Mouse (Mus musculus) Patski (cell line): ENCODE measurements around the gene Mms19. TPM values are rescaled to one million over a fixed set of nuclear protein-coding genes. Genes with fewer than 3 reads are reported as not detected.

Experiments
- ATAC-seq: fragments of 100-300 bp; one replicate; pipeline ENCODE4 v1.8.0; 2021
- CTCF ChIA-PET: fragments of 350-600 bp; sonication (Branson Sonifier 250); formaldehyde crosslinking; loops from one replicate; lab custom pipeline; 2022; ENCODE audit warnings: inconsistent platforms; lab: Charles Lee
- POLR2A ChIA-PET: fragments of 350-600 bp; sonication (Branson Sonifier 250); formaldehyde crosslinking; loops from one replicate; lab custom pipeline; 2022; ENCODE audit warnings: antibody characterized with exemption, inconsistent platforms; lab: Charles Lee
- DNase-seq: peaks from one replicate; pipeline ENCODE4 v3.0.0-alpha.2; 2011; ENCODE audit warnings: low read depth, low spot score
- H3K27me3 ChIP-seq: fragments of 371-371 bp; one replicate; pipeline ENCODE4 v1.5.1; 2021
- CTCF ChIP-seq: fragments of 100-300 bp; IDR thresholded peaks from one replicate; pipeline ENCODE4 v1.5.1; 2021
- in situ Hi-C: fragments of 300-500 bp; cut with MboI; formaldehyde crosslinking; loops from 3 replicates; pipeline ENCODE4 v1.11.1; 2018; ENCODE audit warnings: low pct_unique_long_range_greater_than_20kb, mixed read lengths
- polyA plus RNA-seq: library from polyadenylated mRNA; unstranded; gene quantifications from one replicate; pipeline ENCODE4 v1.2.3, GENCODE M21; 2021

Gene Mms19
- polyA plus RNA-seq, 1 experiment from 2014 or later: 56.8 TPM

- in situ Hi-C loops: no loop called here
- ChIA-PET POLR2A (interaction anchor here (0.9 to 2.7 kb wide), 3 partner anchors 9 to 32 kb away, joined by 3 to 15 read pairs (median 8); partner anchors contain the start of gene Ubtd1), CTCF (interaction anchor here (1.2 to 3.6 kb wide), 5 partner anchors 11 to 36 kb away, joined by 4 to 13 read pairs (median 8); partner anchors contain the start of genes Ankrd2 and Hoga1)
- no peaks in the 10 kb centered on the region for H3K27me3 ChIP-seq
- DNase-seq: no peak
- TF ChIP-seq CTCF: no peak
- ATAC-seq: no peak
Measured at GRCm38 (mm10) chr19:42015001-42015400, 34.0 kb upstream of the Mms19 start.

DNA sequence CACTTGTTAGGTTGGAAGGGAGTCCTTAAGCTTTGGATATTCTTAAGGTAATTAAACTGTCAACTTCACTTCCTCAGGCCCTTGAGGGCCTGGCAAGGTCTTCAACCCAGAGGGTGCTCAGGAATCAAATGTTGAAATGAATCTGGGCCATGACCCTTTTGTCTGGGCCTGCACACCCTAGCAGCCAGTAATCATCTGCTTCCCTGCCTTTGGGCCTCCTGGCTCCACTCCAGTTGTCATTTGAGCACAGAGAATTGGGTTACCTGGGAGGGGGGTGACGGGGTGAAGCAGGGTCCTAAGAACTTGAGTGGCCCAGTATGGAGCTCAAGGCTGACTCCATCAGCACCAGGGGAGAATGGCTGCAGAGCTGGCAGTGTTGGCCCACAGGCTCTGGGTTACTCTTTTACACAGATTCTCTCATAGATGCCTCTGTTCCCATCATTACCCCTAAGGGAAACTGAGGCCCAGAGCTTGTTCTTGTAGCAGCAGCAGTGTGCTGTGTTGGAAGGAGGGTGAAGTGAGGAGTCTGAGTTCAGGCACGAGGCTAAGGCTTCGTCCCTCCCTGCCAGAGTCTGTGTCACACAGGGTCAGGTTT is 33.4 kb upstream of the Mms19 start:
- ATAC-seq (no peak), DNase-seq (no peak)
- in situ Hi-C loops: no loop called here
- no peak for TF ChIP-seq CTCF
- ChIA-PET POLR2A (interaction anchor here (0.8 to 0.9 kb wide), 2 partner anchors 12 to 26 kb away, joined by 3 to 5 read pairs; no protein-coding TSS in a partner anchor), CTCF (interaction anchor here (2.2 to 3.6 kb wide), 3 partner anchors 12 to 25 kb away, joined by 8 to 13 read pairs (median 13); partner anchors contain the start of gene Ankrd2)
- H3K27me3 ChIP-seq: no peaks in the 10 kb centered on the region

DNA sequence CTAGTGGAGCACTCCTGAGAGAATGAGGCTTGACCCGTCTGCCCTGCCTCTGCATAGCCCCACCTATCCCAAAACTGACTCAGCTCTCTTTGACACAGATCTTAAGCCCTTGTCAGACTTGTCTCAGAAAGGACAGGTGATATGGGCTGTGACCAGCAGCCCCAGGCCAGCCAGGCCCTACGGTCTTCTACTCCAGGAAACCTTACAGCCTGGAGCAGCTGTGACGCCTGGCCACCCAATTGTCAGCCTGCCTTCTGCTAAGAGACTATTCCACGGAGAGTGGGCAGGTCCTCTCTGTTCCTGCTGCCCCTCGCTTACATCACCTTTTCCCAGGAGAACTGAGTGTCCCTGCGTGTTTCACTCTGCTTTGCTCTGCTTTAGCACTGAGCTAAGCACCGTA is 30.2 kb upstream of the Mms19 start:
- DNase-seq (no peak), ATAC-seq (no peak)

GRCm38 (mm10) chr19:42010436-42010835 is 29.5 kb upstream of the Mms19 start:
- DNase-seq (no peak), ATAC-seq (no peak)
- ChIA-PET POLR2A (no interaction called here), CTCF (interaction anchor here (1.7 kb wide), 1 partner anchor 16 kb away, joined by 5 read pairs; no protein-coding TSS in a partner anchor)
- no peaks in the 10 kb centered on the region for H3K27me3 ChIP-seq
- no peak for TF ChIP-seq CTCF
- in situ Hi-C loops: no loop called here

More for the DNA sequence above, 30.2 kb upstream of the Mms19 start:
- in situ Hi-C loops: no loop called here
- TF ChIP-seq CTCF: no peak
- POLR2A ChIA-PET: no interaction called here
- H3K27me3 ChIP-seq: no peaks in the 10 kb centered on the region
- CTCF ChIA-PET: interaction anchor here (1.7 kb wide), 1 partner anchor 15 kb away, joined by 5 read pairs; no protein-coding TSS in a partner anchor

DNA sequence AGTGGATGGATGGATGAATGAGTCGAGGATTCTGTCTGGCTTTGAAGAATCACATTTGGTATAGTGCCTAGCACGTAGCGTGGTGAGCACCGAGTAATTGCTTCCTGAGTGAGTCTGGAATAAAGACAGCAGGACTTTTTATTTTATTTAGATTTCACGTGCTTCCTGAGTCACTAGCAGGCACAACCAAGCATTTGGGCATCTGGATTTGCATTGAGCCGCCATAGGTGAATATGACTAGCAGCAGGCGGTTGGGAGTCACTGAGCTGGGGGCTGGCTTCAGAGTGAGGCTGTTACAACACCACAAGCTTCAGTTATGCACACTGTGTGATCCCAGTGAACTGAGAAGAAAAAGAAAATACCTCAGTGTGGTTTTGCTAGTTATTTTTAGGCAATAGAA is 28.1 kb upstream of the Mms19 start:
- POLR2A ChIA-PET: no interaction called here
- in situ Hi-C loops: no loop called here
- H3K27me3 ChIP-seq: no peaks in the 10 kb centered on the region
- CTCF ChIA-PET: interaction anchor here (1.0 to 1.8 kb wide), 2 partner anchors 16 to 17 kb away, joined by 5 to 9 read pairs; no protein-coding TSS in a partner anchor
- TF ChIP-seq CTCF: no peak
- DNase-seq (no peak), ATAC-seq (no peak)

DNA sequence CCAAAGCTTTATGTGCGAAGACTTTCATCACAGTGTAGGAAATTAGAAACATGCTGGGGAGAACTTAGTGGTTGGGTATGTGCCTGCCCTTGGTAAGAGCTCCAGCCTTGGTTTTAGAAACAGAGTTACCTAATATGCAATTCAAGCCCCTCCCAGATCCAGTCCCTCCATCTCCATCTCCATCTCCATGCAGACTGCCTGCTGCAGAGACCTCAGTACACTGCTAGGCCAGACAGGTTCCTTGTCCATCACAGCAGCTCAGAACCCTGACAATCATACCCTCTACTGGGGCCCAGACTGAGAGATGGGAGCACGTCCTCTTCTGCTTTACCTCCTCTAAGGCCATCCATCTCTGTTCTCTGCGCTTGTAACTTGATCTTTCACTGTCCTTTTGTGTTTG is 27.6 kb upstream of the Mms19 start:
- no peaks in the 10 kb centered on the region for H3K27me3 ChIP-seq
- POLR2A ChIA-PET: interaction anchor here (0.7 kb wide), 1 partner anchor 10 kb away, joined by 4 read pairs; no protein-coding TSS in a partner anchor
- TF ChIP-seq CTCF: no peak
- DNase-seq (no peak), ATAC-seq (no peak)
- in situ Hi-C loops: no loop called here
- CTCF ChIA-PET: interaction anchor here (1.0 to 1.8 kb wide), 3 partner anchors 10 to 17 kb away, joined by 5 to 9 read pairs (median 9); no protein-coding TSS in a partner anchor

DNA sequence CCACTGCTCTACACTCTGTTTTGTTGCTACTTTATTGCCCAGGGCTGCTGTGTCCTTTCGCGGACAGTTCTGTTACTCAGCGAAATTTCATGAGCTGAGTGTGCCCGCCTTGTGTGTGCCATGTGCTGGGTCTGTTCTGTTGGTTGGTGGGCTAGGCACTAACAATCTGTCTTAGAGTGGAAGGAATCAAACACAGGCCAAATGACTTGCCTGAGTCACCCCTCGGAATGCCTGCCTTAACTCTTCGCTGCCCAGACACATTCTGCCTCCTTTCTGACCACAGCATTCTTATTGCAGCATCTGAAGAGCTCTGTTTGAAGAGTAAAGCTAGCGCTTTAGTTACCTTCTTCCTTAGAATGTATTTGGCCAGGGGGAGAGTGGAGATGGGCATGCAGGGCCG is 25.6 kb upstream of the Mms19 start:
- no peak for ATAC-seq
- in situ Hi-C loops: no loop called here
- ChIA-PET POLR2A (interaction anchor here (1.3 to 1.5 kb wide), 3 partner anchors 9 to 13 kb away, joined by 5 to 8 read pairs (median 5); no protein-coding TSS in a partner anchor), CTCF (interaction anchor here (1.1 kb wide), 1 partner anchor 9 kb away, joined by 3 read pairs; no protein-coding TSS in a partner anchor)
- no peak for TF ChIP-seq CTCF
- H3K27me3 ChIP-seq: no peaks in the 10 kb centered on the region
- DNase-seq: no peak

- ATAC-seq (no peak), DNase-seq (no peak)
- CTCF ChIA-PET: interaction anchor here (1.1 kb wide), 1 partner anchor 8 kb away, joined by 3 read pairs; no protein-coding TSS in a partner anchor
Measured at GRCm38 (mm10) chr19:42005616-42006015, 24.7 kb upstream of the Mms19 start.

GRCm38 (mm10) chr19:42004258-42004657 is 23.3 kb upstream of the Mms19 start:
- POLR2A ChIA-PET: no interaction called here

More at GRCm38 (mm10) chr19:42005616-42006015, 24.7 kb upstream of the Mms19 start:
- in situ Hi-C loops: no loop called here
- H3K27me3 ChIP-seq: no peaks in the 10 kb centered on the region
- no peak for TF ChIP-seq CTCF
- POLR2A ChIA-PET: interaction anchor here (1.3 to 1.5 kb wide), 3 partner anchors 10 to 12 kb away, joined by 5 to 8 read pairs (median 5); no protein-coding TSS in a partner anchor

GRCm38 (mm10) chr19:42001253-42001980 is 20.5 kb upstream of the Mms19 start:
- ATAC-seq (no peak), DNase-seq (no peak)
- POLR2A ChIA-PET: interaction anchor here (0.6 kb wide), 1 partner anchor 80 kb away, joined by 3 read pairs; no protein-coding TSS in a partner anchor
- in situ Hi-C loops: no loop called here
- CTCF ChIA-PET: interaction anchor here (1.2 to 1.6 kb wide), 3 partner anchors 12 to 24 kb away, joined by 3 to 4 read pairs (median 4); no protein-coding TSS in a partner anchor
- no peak for TF ChIP-seq CTCF
- no peaks in the 10 kb centered on the region for H3K27me3 ChIP-seq

More at GRCm38 (mm10) chr19:42004258-42004657, 23.3 kb upstream of the Mms19 start:
- H3K27me3 ChIP-seq: no peaks in the 10 kb centered on the region
- in situ Hi-C loops: no loop called here
- no peak for ATAC-seq
- TF ChIP-seq CTCF: no peak
- CTCF ChIA-PET: no interaction called here
- no peak for DNase-seq
